Comparison of ENCODE assay signal across 8 mouse cellular contexts in genomic region chrX:106190091-106190490, GRCm38 (mm10). TPM values are rescaled to one million over a fixed set of nuclear protein-coding genes. Genes with fewer than 3 reads are reported as not detected.
DNase-seq lines count a peak whose midpoint lies in the region; ATAC-seq and TF ChIP-seq lines count a peak whose summit lies in the region.

No protein-coding gene starts in this region.

- no peak for DNase-seq in heart, embryonic 10.5 days (ENCODE audit: low spot score)
- DNase-seq in heart, adult 18-20 months: no peak
- DNase-seq in stomach, postnatal 0 days (ENCODE audit: low spot score): no peak
- DNase-seq in liver, embryonic 11.5 days (ENCODE audit: low spot score): no peak
- DNase-seq in cerebellum, postnatal 14 days: no peak
- no peak for DNase-seq in thymus, postnatal 36 days
- no peak for DNase-seq in layer of hippocampus, postnatal 14 days (ENCODE audit: low spot score in 2 of 2)

- H3K27me3 ChIP-seq in heart, embryonic 10.5 days (ENCODE audit: insufficient read depth, poor library complexity, severe bottlenecking): no peaks in the 10 kb centered on the region
- H3K27me3 ChIP-seq in stomach, embryonic 14.5 days (ENCODE audit: control insufficient read depth, insufficient read depth, low read length): no peaks in the 10 kb centered on the region
- no peaks in the 10 kb centered on the region for H3K27me3 ChIP-seq in stomach, postnatal 0 days (ENCODE audit: control insufficient read depth, insufficient read depth, low read length)
- H3K27me3 ChIP-seq in liver, embryonic 11.5 days (replicated peaks; ENCODE audit: control insufficient read depth, insufficient read depth, low read length): peaks cover 3% of the 10 kb centered on the region

- no peaks in the 10 kb centered on the region for H3K9me3 ChIP-seq in heart, embryonic 10.5 days
- no peaks in the 10 kb centered on the region for H3K9me3 ChIP-seq in stomach, embryonic 14.5 days (ENCODE audit: control insufficient read depth, low read depth, low read length)
- no peaks in the 10 kb centered on the region for H3K9me3 ChIP-seq in stomach, postnatal 0 days (ENCODE audit: control insufficient read depth, low read length)
- no peaks in the 10 kb centered on the region for H3K9me3 ChIP-seq in liver, embryonic 11.5 days (ENCODE audit: control insufficient read depth, low read length)

- peak overlapping the region; percentile 54 for H3K4me2 ChIP-seq in stomach, embryonic 14.5 days (replicated peaks; ENCODE audit: low read depth, low read length)
- no peak overlapping the region for H3K4me2 ChIP-seq in stomach, postnatal 0 days (replicated peaks; ENCODE audit: low read depth)
- peak overlapping the region; percentile 68 for H3K4me2 ChIP-seq in liver, embryonic 11.5 days

- H3K9ac ChIP-seq in stomach, embryonic 14.5 days (replicated peaks; ENCODE audit: low read depth, low read length): no peak overlapping the region
- H3K9ac ChIP-seq in stomach, postnatal 0 days (ENCODE audit: low read length): no peak overlapping the region
- no peak overlapping the region for H3K9ac ChIP-seq in liver, embryonic 11.5 days (ENCODE audit: low read depth, low read length)

- no peak for TF ChIP-seq EP300 in stomach, postnatal 0 days (optimal IDR thresholded peaks at IDR 0.05)

- peak overlapping the region; percentile 65 for H3K4me3 ChIP-seq in heart, embryonic 10.5 days
- no peak overlapping the region for H3K4me3 ChIP-seq in stomach, embryonic 14.5 days (ENCODE audit: low read depth, low read length)
- H3K4me3 ChIP-seq in stomach, postnatal 0 days (ENCODE audit: low read depth, low read length): no peak overlapping the region
- peak overlapping the region; percentile 61 for H3K4me3 ChIP-seq in liver, embryonic 11.5 days (ENCODE audit: low read depth, low read length)

- H3K36me3 ChIP-seq in heart, embryonic 10.5 days: peaks cover 35% of the 10 kb centered on the region
- peaks cover 3% of the 10 kb centered on the region; the same call in 1 of the 2 replicates for H3K36me3 ChIP-seq in stomach, embryonic 14.5 days (ENCODE audit: control insufficient read depth, insufficient read depth, low read length)
- H3K36me3 ChIP-seq in stomach, postnatal 0 days (ENCODE audit: control insufficient read depth, insufficient read depth, low read length): no peaks in the 10 kb centered on the region
- peaks cover 4% of the 10 kb centered on the region; the same call in 1 of the 2 replicates for H3K36me3 ChIP-seq in liver, embryonic 11.5 days (ENCODE audit: control insufficient read depth, insufficient read depth, low read length)

- H3K4me1 ChIP-seq in heart, embryonic 10.5 days: no peaks in the 10 kb centered on the region
- H3K4me1 ChIP-seq in stomach, embryonic 14.5 days (ENCODE audit: control insufficient read depth, insufficient read depth, low read length): no peaks in the 10 kb centered on the region
- no peaks in the 10 kb centered on the region for H3K4me1 ChIP-seq in stomach, postnatal 0 days (replicated peaks; ENCODE audit: control insufficient read depth, insufficient read depth)
- peaks cover 3% of the 10 kb centered on the region; the same call in 1 of the 2 replicates for H3K4me1 ChIP-seq in liver, embryonic 11.5 days (replicated peaks; ENCODE audit: control insufficient read depth, insufficient read depth, low read length)

- ATAC-seq in stomach, embryonic 14.5 days (ENCODE audit: insufficient number of reproducible peaks, insufficient read depth, low FRiP score, low read depth): no peak
- no peak for ATAC-seq in stomach, postnatal 0 days (ENCODE audit: low FRiP score, low TSS enrichment)
- no peak for ATAC-seq in liver, embryonic 11.5 days (replicated peaks; ENCODE audit: low FRiP score)

- 48% methylated on average over 4 of the region's 4 CpGs for WGBS in heart, embryonic 10.5 days
- 40% methylated on average over 4 of the region's 4 CpGs for WGBS in stomach, embryonic 14.5 days
- 27% methylated on average over 4 of the region's 4 CpGs for WGBS in stomach, postnatal 0 days
- 48% methylated on average over 4 of the region's 4 CpGs for WGBS in liver, embryonic 11.5 days

- no peak for TF ChIP-seq CTCF in stomach, postnatal 0 days (IDR thresholded peaks at IDR 0.05; ENCODE audit: low read depth)

- no peak overlapping the region for H3K27ac ChIP-seq in heart, embryonic 10.5 days
- H3K27ac ChIP-seq in stomach, embryonic 14.5 days (ENCODE audit: low read length): no peak overlapping the region
- H3K27ac ChIP-seq in stomach, postnatal 0 days (replicated peaks): no peak overlapping the region
- H3K27ac ChIP-seq in liver, embryonic 11.5 days (ENCODE audit: low read depth, low read length): no peak overlapping the region

RNA-seq across cellular contexts. Expression of gene Pgk1, which starts 3.2 kb away (rescaled TPM):
- polyA plus RNA-seq in heart, embryonic 10.5 days (2016; fragmentation: Nextera tagmentation; extraction: Ambion mirVana): 726 and 795 TPM in 2 replicates
- 100 to 1,000 TPM; 458 to 480 TPM for total RNA-seq in heart, adult 18-20 months (2021)
- 345 and 357 TPM in 2 replicates for polyA plus RNA-seq in stomach, embryonic 14.5 days (2014; fragmentation: Nextera tagmentation; extraction: Ambion mirVana)
- 143 and 166 TPM in 2 replicates for polyA plus RNA-seq in stomach, postnatal 0 days (2015; fragmentation: Nextera tagmentation; extraction: Ambion mirVana)
- polyA plus RNA-seq in liver, embryonic 11.5 days (2014; fragmentation: Nextera tagmentation; extraction: Ambion mirVana): 586 and 640 TPM in 2 replicates
- total RNA-seq in layer of hippocampus, postnatal 14 days (2021): 100 to 1,000 TPM; 416 to 450 TPM

RNA-seq across cellular contexts. Expression of gene Taf9b, which starts 30.9 kb away (rescaled TPM):
- 14.1 and 20.7 TPM in 2 replicates for polyA plus RNA-seq in heart, embryonic 10.5 days (2016; fragmentation: Nextera tagmentation; extraction: Ambion mirVana)
- total RNA-seq in heart, adult 18-20 months (2021): 10 to 100 TPM in 1 of 2 experiments, 1 to 10 TPM in 1; 6.9 to 10.7 TPM
- polyA plus RNA-seq in stomach, embryonic 14.5 days (2014; fragmentation: Nextera tagmentation; extraction: Ambion mirVana): 13.7 and 15.0 TPM in 2 replicates
- polyA plus RNA-seq in stomach, postnatal 0 days (2015; fragmentation: Nextera tagmentation; extraction: Ambion mirVana): 9.5 and 10.2 TPM in 2 replicates
- 10.0 and 10.6 TPM in 2 replicates for polyA plus RNA-seq in liver, embryonic 11.5 days (2014; fragmentation: Nextera tagmentation; extraction: Ambion mirVana)
- 10 to 100 TPM; 24.8 to 29.9 TPM for total RNA-seq in layer of hippocampus, postnatal 14 days (2021)

RNA-seq across cellular contexts. Expression of gene Tlr13, which starts 47.1 kb away (rescaled TPM):
- 0.05 and 0.08 TPM in 2 replicates for polyA plus RNA-seq in heart, embryonic 10.5 days (2016; fragmentation: Nextera tagmentation; extraction: Ambion mirVana)
- total RNA-seq in heart, adult 18-20 months (2021): 1 to 10 TPM; 1.0 to 1.1 TPM
- polyA plus RNA-seq in stomach, embryonic 14.5 days (2014; fragmentation: Nextera tagmentation; extraction: Ambion mirVana): 0.65 and 1.4 TPM in 2 replicates
- 0.54 and 0.78 TPM in 2 replicates for polyA plus RNA-seq in stomach, postnatal 0 days (2015; fragmentation: Nextera tagmentation; extraction: Ambion mirVana)
- polyA plus RNA-seq in liver, embryonic 11.5 days (2014; fragmentation: Nextera tagmentation; extraction: Ambion mirVana): 0.65 and 1.1 TPM in 2 replicates
- 1 to 10 TPM; 1.2 to 2.0 TPM for total RNA-seq in layer of hippocampus, postnatal 14 days (2021)

Comparison
In these comparisons a context has a peak if more than half of its experiments do, and no peak if none do; other contexts are left out.
1. H3K4me3 ChIP-seq: peak in heart, embryonic 10.5 days (single experiment) and liver, embryonic 11.5 days (single experiment); none in stomach, embryonic 14.5 days (single experiment) and stomach, postnatal 0 days (single experiment).